Mouse (Mus musculus): Measurements from ENCODE around the gene Clec10a.

Gene Clec10a

GRCm38 (mm10) chr11:70180496-70180895 is 24.5 kb downstream of the Clec10a start:
- no peak for DNase-seq (ENCODE audit: low read depth, low spot score)

DNA sequence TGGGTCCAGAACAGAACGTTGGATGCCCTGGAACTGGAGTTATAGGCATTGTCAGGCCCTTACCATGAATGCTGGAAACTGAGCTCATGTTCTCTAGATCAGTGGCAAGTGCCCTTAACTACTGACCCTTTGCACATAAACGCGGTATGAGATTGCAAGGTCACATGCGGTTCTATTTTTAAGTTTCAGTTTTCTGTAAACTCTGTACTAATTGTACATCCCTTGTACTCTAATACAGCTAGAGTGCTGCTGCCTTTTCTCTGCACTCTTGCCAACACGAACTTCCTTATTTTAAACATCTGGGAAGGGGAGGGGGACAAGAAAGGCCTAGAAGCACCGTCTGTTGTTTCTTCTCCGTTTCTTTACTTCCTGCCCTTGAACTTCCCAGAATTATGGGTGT is 29.1 kb downstream of the Clec10a start:
- DNase-seq (ENCODE audit: low read depth, low spot score), result no peak

DNA sequence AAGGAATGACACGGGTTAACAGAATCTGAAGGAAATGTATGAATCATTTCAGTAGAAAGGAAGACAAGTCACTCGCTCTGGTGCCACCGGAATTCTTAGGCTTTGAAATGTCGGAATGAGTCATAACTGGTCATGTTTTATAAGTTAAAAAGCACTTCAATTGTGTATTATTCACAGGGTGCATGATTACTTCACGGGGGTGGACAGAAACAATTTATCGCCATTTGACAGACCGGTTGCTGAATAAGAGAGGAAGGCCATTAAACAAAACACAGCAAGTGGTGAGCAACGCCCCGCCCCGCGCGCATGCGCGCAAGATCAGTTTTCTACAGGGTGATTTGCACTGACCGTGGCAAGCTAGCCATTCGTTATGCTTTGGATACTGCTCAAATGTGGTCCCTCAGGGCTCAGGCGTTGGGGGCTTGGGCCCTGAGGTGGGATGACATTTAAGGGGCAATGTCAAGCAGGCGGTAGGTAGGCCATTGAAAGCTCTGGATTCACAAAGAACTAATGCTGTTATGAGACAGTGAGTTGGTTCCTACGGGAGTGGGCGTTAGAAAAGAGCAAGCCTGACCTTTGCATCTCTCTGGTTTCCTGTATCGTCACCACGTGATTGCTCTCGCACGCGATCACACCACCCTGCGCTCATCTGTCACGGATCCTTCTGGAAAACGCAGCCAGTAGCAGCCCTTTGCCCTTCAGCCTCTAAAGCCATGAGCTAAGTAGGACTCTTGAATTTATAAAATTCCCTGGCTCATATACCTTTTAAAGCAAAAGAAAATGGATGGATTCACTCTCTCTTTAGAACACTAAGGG is 33.5 kb downstream of the Clec10a start:
- no peak for DNase-seq (ENCODE audit: low read depth, low spot score)

DNA sequence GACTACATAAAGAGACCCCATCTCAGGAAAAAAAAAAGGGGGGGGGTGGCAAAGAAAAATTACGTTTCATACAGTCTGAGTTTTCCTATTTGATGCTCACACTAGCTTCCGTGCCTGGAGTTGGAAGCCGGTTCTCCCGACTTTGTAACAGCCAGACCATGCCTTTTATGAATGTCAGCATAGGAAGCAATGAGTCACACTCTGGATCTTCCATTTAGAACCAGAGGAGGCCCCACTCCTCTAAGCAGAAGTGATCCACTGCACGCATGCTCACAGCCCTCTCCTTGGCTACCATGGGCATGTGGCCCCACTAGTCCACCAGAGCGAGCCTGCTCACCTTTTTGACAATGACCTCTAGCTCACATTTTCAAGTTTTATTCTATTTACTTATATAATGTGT is 35.2 kb downstream of the Clec10a start:
- no peak for DNase-seq (ENCODE audit: low read depth, low spot score)

- no peak for DNase-seq (ENCODE audit: low read depth, low spot score)
Observed at GRCm38 (mm10) chr11:70192157-70192556, 36.2 kb downstream of the Clec10a start.

DNA sequence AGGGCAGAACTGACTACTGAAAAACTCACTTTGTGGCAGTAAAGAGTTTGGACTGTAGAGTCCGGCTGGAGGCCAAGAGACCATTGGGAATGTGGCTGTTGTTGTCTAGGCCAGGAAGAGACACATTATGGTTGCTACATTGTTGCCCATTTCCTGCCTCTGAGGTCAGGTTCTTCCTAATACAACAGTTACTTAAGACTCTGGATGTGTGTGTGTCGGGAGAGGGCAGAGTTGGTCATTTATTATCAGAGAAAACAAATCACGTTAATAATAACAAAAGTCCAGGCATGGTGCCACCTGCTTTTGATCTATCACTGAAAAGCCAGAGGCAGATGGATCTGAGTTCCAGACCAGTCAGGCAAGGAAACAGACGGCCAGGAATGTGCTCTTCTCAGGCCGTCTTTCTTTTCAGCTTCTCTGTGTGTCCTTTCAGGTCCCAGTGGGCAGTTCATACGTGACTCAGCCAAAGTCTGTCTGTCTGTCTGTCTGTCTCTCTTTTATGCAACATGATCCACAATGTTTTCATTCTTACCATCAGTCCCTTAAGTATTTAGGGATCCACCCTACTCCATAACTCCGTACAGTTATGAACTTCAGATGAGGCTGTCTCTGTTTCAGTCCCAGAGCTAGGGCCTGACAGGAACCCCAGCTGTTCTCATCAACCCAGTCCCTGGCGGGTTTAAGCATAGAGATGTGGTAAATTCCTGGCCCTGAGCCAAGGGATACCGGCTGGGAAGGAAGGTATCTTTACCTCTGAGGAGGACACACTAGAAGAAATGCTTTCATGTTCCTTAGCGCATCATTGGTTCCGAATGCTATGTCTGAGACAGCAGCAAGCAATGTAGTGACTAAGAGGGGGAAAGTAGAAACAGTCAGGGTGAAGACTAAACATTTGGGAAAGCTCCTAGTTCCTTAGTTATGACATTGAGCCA is 37.6 kb downstream of the Clec10a start:
- no peak for DNase-seq (ENCODE audit: low read depth, low spot score)

DNA sequence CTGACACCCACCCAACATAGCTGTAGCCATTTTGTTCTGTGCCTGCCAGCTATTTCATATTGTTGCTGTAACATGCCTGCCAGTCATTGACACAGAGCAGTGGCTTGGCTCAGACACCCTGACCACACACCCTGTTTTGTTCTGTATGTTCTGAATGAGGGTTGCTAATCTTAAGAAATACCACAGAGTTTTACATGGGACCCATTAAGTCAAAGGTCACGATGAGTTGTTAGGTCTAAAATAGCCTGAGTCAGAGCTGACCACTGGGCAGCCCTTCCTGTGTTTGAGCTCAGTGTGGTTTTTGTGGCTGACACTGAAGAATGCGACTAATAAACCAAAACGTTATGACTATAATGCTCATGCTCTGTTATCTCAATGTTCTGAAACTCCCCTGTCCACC is 42.3 kb downstream of the Clec10a start:
- no peak for DNase-seq (ENCODE audit: low read depth, low spot score)

GRCm38 (mm10) chr11:70199107-70199506 is 43.1 kb downstream of the Clec10a start:
- no peak for DNase-seq (ENCODE audit: low read depth, low spot score)

DNA sequence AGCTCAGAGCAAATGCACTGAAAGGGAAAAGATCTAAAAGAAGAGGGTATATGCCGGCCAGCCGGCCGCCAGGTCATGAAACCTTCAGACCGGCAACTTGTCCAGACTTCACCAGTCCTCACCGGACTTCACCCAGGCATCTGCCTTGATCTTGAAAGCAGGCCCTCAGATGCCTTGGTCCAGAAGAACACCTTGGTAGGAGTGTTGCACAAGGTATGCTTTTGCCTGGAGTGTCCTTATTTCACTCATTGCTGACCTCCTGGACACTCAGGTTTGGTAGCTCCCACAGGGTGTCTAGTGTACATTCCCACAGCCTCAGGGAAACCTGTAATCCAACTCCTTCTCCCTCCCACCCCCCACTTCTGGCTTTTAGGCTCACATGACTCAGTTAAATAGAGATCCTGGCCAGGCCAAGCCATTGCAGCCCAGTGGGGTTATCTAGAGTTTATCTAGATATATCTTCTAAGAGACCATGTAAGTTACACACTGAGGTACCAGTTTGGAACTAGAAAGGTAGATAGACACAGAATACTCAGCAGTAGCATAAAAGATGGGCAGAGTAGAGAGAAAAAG is 44.1 kb downstream of the Clec10a start:
- DNase-seq (ENCODE audit: low read depth, low spot score), result no peak

GRCm38 (mm10) chr11:70201691-70202090 is 45.7 kb downstream of the Clec10a start:
- peak; percentile 74 for DNase-seq (ENCODE audit: low read depth, low spot score)

GRCm38 (mm10) chr11:70206801-70207200 is 50.8 kb downstream of the Clec10a start:
- no peak for DNase-seq (ENCODE audit: low read depth, low spot score)

DNA sequence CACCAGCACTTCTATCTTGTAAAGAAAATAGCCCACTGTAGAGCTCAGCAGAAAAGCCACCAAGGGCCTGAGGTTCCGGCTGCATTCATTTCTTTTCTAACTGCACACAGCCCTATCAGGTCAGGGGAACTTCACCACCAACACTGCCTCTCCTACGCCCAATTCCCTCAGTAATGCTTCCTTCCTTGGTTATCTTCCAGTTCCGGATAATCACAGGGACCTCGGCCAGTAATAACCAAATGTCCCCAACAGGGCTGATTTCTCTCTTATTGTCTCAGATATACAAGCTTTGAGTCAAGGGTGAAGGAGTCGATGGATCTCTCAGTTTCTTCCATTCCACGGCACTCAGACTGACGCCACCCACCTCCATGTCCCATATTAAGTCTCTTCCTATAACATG is 51.3 kb downstream of the Clec10a start:
- DNase-seq (ENCODE audit: low read depth, low spot score), result no peak

DNA sequence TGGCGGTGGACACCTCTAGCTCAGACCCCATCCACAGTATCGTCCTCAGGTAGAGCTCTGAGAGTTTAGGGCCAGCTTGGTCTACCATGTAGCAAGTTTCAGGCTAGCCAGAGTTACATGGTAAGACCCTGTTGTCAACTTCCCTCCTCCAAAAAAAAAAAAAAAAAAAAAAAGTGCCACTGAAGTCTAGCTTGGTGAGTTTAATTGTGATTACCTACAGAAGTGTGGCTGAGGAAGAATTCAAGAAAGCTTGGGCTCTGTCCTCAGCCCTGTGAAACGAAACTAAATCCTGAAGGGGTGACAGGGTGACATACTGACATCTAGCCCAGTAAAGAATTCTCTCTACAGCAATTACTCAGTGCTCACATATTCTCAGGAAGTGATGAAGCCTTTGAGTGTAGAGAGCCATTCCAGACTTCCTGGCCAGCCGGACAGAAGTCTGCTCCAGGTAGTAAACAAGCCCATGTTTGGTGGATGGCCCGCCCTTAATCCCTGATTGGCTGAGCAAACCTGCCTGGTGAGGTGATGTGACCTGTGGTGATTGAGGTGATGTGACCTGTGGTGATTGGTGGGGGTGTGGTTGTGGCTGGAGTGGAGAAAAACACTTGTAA is 52.9 kb downstream of the Clec10a start:
- DNase-seq (ENCODE audit: low read depth, low spot score), result no peak

- DNase-seq (ENCODE audit: low read depth, low spot score), result no peak
Observed at GRCm38 (mm10) chr11:70210681-70211080, 54.7 kb downstream of the Clec10a start.

- DNase-seq (ENCODE audit: low read depth, low spot score), result no peak
Observed at GRCm38 (mm10) chr11:70211972-70212371, 56.0 kb downstream of the Clec10a start.

GRCm38 (mm10) chr11:70212423-70212822 is 56.4 kb downstream of the Clec10a start, which contains the start of gene Slc16a11:
Gene Slc16a11, plus strand, starts transcription at chr11:70212752.
- DNase-seq (ENCODE audit: low read depth, low spot score), result no peak

DNA sequence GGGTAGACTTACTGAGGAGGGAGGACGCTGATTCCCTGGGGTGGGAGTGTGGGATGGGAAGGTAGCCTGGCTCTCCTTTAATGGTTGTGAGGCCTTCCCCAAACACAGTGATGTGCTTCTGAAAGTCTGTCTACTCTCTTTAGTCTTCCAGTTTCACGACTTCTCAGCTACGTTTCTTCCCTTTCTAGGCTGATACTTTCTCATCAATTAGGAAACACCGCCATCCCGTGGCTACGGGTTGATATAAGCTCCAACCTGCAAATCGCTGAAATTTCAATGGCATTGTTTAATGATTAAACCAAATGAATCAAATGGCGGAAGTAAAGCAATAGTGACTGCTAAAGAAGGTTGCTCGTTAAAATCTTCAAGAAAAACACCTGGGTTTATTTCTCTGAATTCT is 56.9 kb downstream of the Clec10a start:
- peak; percentile 53 for DNase-seq (ENCODE audit: low read depth, low spot score)

- no peak for DNase-seq (ENCODE audit: low read depth, low spot score)
Observed at GRCm38 (mm10) chr11:70213736-70214135, 57.7 kb downstream of the Clec10a start.

GRCm38 (mm10) chr11:70214191-70214855 is 58.3 kb downstream of the Clec10a start:
- DNase-seq (ENCODE audit: low read depth, low spot score), result no peak

GRCm38 (mm10) chr11:70214856-70215209 is 58.8 kb downstream of the Clec10a start:
- DNase-seq (ENCODE audit: low read depth, low spot score), result no peak

- DNase-seq (ENCODE audit: low read depth, low spot score), result no peak
Observed at GRCm38 (mm10) chr11:70215301-70215700, 59.3 kb downstream of the Clec10a start.

Measured in retina, postnatal 7 days (tissue).